ENCODE assay signal across 13 mouse cellular contexts in genomic region chr6:134559635-134560034, GRCm38 (mm10).
"Had no signal": no experiment of that assay in that cellular context is flagged by ENCODE, and none has a peak within 500 bp of the region (broad histone marks: within the 10 kb centered on the region; RNA-seq: fewer than 3 reads in every experiment).

No protein-coding gene starts in this region.

- H3K9ac ChIP-seq: intestine, embryonic 15.5 days; kidney, embryonic 15.5 days; liver, embryonic 15.5 days; midbrain, embryonic 12.5 days; neural tube, embryonic 15.5 days had no signal

- H3K27me3 ChIP-seq: intestine, embryonic 15.5 days; kidney, embryonic 15.5 days; liver, embryonic 15.5 days; midbrain, embryonic 12.5 days; neural tube, embryonic 15.5 days had no signal

- H3K36me3 ChIP-seq: intestine, embryonic 15.5 days; kidney, embryonic 15.5 days; liver, embryonic 15.5 days; midbrain, embryonic 12.5 days; neural tube, embryonic 15.5 days had no signal

- H3K27ac ChIP-seq: intestine, embryonic 15.5 days; kidney, embryonic 15.5 days; left cerebral cortex, adult 2 months; limb, embryonic 10.5 days; liver, embryonic 15.5 days; midbrain, embryonic 12.5 days; neural tube, embryonic 15.5 days; stomach, postnatal 0 days had no signal

- H3K4me2 ChIP-seq: intestine, embryonic 15.5 days; kidney, embryonic 15.5 days; liver, embryonic 15.5 days; midbrain, embryonic 12.5 days; neural tube, embryonic 15.5 days had no signal

- DNase-seq: kidney, adult 2 months; kidney, postnatal 25 days; lung, postnatal 10 days; thymus, postnatal 4 days had no signal

- H3K4me3 ChIP-seq: intestine, embryonic 15.5 days; kidney, embryonic 15.5 days; left cerebral cortex, adult 2 months; limb, embryonic 10.5 days; liver, embryonic 15.5 days; midbrain, embryonic 12.5 days; myocyte; neural tube, embryonic 15.5 days had no signal

- H3K9me3 ChIP-seq: intestine, embryonic 15.5 days; kidney, embryonic 15.5 days; limb, embryonic 10.5 days; liver, embryonic 15.5 days; midbrain, embryonic 12.5 days; neural tube, embryonic 15.5 days had no signal

- ATAC-seq: intestine, embryonic 15.5 days had no signal
